Mouse (Mus musculus): ENCODE measurements around the gene Myh10. TPM values are rescaled to one million over a fixed set of nuclear protein-coding genes. Genes with fewer than 3 reads are reported as not detected.

Myh10 gene
- polyA plus RNA-seq, 3 experiments from 2014 or later: 1.4 to 6.1 (median 2.7) TPM

Other genes starting within 250 kb of the Myh10 start
- not detected for gene Pik3r6, start 188.5 kb upstream of the Myh10 start, polyA plus RNA-seq (2017; shearing (Covaris generic))
- not detected for gene Mfsd6l, start 135.4 kb upstream of the Myh10 start, polyA plus RNA-seq (2017; shearing (Covaris generic))
- gene Ccdc42, start 104.5 kb upstream of the Myh10 start, polyA plus RNA-seq (2017; shearing (Covaris generic)): not detected
- 10 to 100 TPM; 30.8 to 36.0 (median 32.1) TPM for gene Ndel1, start 180.3 kb downstream of the Myh10 start, polyA plus RNA-seq (2017; shearing (Covaris generic))
- gene Rnf222, start 197.0 kb downstream of the Myh10 start, polyA plus RNA-seq (2017; shearing (Covaris generic)): not detected
- gene Rpl26, start 210.0 kb downstream of the Myh10 start, polyA plus RNA-seq (2017; shearing (Covaris generic)): 1,000 to 10,000 TPM; 1,371 to 2,270 (median 2,196) TPM
- not detected for gene Odf4, start 235.5 kb downstream of the Myh10 start, polyA plus RNA-seq (2017; shearing (Covaris generic))